Mouse (Mus musculus) erythroblast, embryonic 14.5 days (primary cell): ENCODE data around the gene Foxp1.

ENCODE experiments used
- GATA1 ChIP-seq: IDR thresholded peaks from 2 replicates; pipeline ENCODE4 v1.6.1; 2012; ENCODE audit warnings: low read length, inconsistent platforms, mixed read lengths
- TAL1 ChIP-seq: IDR thresholded peaks from 3 replicates; pipeline ENCODE4 v1.6.1; 2012; ENCODE audit warnings: low read length, inconsistent platforms, mixed read lengths

DNA sequence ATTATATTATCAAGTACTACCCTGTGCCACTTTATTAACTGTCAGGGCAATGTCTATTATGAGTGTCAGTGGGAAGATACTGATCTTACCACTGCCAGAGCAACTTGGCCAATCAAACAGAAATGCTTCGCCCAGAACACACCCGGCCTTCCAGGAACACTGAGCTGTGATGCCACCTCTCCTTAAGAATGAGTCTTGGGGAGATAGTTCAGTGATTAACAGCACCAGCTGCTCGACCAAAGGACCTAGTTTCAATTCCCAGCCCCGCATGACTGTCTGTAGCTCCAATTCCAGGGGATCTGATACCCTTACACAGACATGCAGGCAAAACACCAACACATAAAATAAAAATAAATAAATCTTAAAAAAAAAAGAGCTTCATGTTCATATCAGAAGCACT lies 63.7 kb downstream of the Foxp1 start:
- TF ChIP-seq TAL1, result no peak
- no peak for TF ChIP-seq GATA1
